Mouse (Mus musculus): Measurements from ENCODE around the gene Lrrc15.

The Lrrc15 gene

DNA sequence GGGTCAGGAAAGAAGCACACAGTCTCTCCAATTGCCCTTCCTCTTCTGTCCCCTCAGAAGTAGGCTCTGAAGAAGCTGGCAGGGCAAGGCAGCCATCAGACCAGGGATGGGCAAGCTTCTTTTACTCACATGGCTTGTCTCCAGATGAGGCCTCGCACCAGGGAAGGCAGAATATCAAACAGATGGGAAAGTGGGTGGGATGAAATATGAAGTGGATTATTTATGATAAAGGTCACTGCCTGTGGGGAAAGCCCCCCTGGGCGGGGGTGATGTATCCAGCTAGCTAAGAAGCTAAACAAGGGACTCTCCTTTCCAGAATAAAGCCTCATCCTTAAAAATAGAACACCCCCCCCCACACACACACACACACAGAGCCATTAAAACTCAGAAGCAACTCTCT is 47.5 kb downstream of the Lrrc15 start:
- DNase-seq = no peak

DNA sequence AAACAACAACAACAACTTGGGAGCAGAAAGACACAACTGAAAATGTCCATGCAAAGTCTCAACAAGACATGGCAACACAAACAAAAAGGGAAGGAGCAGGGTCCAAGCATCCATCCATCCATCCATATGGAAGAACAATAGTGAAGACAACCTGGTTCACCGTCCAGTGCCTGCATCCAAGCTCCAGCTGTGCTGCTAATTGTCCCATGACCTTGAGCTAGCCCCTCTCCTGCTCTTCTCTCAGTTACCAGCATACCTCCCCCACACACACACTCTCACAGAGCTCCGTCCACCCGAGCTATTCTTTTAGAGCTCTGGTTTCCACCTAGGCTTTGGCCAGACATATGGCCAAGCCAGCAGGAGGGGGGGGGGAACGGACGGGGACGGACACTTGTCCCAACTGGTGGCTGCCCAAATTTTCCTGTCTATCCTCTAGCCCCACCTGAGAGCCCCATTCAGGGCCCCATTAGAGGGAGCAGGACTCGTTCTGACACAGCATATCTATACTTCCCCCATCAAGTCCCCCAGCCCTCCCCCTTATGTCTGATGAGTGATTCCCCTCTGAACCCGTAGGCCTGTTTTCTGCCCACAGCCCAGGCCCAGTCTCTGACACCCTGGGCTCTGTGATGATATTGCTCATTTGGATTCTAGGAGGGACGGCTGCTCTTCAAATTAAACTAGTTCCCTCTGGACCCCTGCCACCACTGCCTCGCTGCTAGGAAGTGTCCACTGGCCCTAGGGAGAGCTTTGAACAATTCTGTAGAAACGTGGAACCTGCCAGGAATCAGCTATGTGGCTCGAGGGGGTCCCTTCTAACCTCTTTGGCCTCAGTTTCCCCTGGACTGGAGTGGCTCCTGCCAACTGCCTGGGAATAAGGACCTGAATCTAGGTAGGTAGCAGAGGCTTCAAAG is 48.2 kb downstream of the Lrrc15 start:
- DNase-seq = no peak

DNA sequence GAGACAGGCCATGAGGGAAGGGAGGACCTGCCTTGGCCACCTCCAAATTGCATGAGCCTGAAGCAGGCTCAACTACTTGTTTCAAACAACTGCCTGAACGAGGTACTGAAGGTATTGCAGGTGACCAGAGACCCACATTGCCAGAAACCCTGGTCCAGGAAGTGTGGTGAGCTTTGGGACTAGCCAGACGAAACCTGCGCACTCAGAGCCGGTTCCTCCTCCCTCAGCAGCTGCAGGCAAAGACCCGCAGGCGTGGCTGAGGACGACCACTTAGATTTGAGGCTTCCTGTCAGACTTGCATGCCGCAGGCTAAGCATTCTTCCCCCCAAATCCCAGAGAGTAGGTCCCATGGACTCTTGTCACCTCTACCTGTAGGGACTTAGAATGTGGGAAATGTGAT is 49.0 kb downstream of the Lrrc15 start:
- DNase-seq = no peak

DNA sequence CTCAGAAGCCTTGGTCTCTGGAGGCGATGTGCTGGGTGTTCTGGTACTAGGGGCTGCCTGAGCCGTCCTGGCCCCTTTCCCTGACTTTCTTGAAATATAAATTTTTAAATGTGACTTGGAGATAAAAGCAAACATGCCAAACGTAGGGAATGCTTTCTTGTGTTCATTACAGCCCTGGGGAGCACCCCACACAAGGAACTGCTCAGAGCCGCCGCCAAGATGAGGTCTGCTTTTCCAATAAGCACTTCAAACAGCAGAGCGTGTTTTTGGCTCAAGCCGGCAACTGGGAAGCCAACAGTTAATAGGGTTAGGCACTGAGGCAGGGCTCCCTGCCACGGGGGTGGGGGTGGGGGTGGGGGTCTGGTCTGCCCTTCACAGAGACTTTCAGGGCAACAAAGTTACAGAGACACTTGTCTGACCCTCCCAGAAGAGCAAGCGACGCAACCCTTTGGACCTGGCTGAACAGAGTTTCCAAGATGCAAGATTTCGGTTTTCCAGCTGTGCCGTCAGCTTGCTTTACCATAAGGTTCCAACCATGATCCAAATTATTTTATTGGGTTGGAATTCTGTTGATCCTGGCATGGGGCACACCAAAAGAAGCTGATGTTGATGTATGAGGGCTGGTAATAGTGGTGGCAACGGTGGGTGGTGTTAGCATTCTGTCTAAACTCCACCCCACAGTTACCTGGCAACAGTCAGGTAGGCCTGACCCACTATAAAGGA is 51.0 kb downstream of the Lrrc15 start:
- no peak for DNase-seq

DNA sequence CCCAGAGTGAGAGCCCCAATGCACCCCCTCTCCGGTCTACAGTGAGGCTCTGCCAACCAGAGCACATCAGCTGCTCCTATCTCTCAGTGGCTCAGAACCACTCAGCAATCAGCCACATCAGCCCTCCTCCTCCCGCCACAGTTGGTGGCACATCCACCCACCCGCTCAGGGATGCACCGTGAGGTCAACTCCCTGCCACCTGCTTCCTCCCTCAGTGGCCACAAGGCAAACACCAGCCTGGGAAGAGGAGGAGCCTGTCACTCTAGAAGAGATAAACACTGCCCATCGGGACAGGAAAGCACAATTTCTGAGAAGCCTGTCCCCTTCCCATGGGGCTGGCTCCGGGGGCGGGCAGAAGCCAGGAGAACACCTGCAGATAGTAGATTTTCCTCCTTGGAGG is 55.7 kb downstream of the Lrrc15 start:
- no peak for DNase-seq

DNA sequence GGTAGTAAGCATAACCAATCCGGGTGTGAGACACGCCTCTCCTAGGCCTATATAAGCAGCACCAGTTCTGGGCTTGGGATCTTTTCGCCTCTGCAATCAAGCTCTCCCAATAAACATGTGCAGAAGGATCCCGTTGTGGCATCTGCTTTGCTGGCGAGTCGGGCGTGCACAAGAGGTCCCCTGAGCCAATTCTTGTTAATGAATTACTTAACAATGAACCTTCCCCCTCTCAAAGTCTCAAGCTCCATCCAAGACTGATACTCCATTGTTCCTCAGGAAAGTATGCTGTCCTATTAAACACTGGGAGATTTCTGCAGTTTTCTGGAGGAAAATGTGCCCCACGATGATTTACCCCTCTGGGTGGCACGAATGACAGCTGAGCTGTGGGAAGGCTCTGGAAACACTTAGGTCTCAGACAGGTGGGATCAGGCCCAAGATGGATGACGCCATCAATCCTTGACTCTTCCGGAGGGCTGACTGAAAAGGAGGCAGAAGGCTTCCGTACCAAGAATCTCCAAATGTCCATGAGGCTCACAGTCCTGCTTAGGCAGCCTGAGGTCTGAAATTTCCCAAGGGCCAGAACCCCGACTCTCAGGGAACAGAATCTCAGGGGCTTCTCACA is 61.8 kb downstream of the Lrrc15 start:
- peak; percentile 53 for DNase-seq
